Mouse (Mus musculus): ENCODE measurements around the gene Dennd5b. TPM values are rescaled to one million over a fixed set of nuclear protein-coding genes. Genes with fewer than 3 reads are reported as not detected.

Gene Dennd5b
- polyA plus RNA-seq (2015; fragmentation: Nextera tagmentation; extraction: Ambion mirVana) = 4.6 and 5.0 TPM in 2 replicates

DNA sequence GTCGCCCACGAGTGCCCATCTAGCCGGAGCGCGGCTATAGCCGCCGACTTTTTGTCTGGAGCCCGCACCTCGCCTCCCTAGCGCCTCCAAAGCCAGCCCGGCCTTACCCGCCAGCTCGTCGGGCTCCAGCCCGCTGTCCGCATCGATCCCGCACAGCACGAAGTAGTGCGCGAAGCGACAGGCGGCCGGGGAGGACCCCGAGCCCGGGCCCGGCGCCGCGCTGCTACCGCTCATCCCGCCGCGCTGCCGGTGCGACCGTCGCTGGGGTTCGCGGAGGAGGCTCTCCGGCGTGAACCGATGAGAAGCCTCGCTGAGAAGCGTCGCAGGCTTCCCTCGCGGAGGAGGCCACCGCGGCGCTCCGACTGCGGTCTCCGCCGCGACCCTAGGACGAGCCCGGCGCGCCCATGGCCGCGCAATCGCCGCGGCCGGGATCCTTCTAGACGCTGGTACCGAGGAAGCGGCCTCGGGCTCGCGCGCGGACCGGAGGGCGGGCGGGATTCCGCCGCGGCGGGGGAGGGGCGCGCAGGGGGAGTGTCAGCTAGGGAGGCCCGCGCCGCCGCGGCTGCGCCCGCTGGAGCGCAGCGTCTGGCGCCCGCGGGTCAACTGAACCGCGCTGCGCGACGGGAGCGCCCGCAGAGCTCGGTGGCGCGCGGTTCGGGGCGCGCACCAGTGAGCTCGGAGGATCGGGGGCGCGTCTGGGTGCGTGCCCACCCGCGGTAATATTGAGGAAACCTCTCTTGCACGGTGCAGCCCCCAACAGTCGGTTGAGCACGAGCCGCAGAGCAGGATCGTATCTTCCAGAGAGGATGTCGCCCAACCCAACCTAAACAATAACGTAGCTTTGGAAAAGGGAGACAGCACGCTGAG is at the start of gene Dennd5b:
TSS of gene Dennd5b (minus strand) at position 605 of the 867 bp plus-strand sequence.
- peak; percentile 93 for ATAC-seq (replicated peaks; ENCODE audit: low FRiP score, low read depth)
- H3K9ac ChIP-seq (ENCODE audit: low read depth, low read length) = peak within 1 kb of the TSS; percentile 97

DNA sequence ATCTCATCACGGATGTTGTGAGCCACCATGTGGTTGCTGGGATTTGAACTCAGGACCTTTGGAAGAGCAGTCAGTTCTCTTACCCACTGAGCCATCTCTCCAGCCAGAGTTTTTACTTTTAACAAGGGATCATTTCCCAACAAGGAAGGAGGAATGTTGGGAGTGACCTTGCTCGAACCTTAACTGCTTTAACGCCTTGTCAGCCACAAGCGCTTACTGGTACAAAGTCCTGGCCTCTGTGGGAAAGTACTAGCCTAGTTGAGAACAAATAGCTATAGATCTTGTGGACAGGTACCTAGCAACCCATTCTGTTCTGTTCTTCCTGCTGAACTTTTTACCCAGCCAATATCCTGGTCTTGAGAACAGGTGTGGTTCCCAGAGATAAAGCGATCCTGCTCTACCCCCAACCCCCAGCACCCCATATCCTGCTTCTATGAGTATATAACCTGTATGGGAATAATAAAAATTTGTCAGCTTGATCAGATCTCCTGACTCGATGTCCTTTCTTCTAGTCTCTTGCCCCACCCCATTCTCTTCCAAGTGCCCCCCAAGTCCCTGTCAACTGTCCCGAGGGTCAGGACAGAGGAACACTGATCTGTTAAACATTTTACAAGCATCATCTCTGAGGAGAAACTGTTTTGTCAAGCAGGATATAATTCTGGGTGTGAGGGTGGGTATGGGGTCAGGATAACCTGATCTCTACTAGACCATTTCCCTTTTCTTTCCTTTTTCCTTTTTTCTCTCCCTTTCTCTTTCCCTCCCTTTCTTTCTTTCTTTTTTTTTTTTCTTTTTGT is 47.2 kb upstream of the Dennd5b start:
- TF ChIP-seq CTCF (IDR thresholded peaks at IDR 0.05; ENCODE audit: low read depth) = peak; percentile 14; the same call in 1 of the 2 replicates
- Histone ChIP-seq H3K36me3 (ENCODE audit: insufficient read depth, low read length) (peaks cover 16% of the 10 kb centered on the region; the same call in 1 of the 2 replicates), H3K4me1 (replicated peaks; ENCODE audit: insufficient read depth, low read length) (no peaks in the 10 kb centered on the region), H3K4me3 (replicated peaks; ENCODE audit: low read depth, low read length) (no peak overlapping the region), H3K9me3 (replicated peaks; ENCODE audit: low read length) (no peaks in the 10 kb centered on the region), H3K27ac (peak overlapping the region; percentile 62; the same call in 1 of the 2 replicates), H3K9ac (ENCODE audit: low read depth, low read length) (no peak overlapping the region), H3K27me3 (ENCODE audit: insufficient read depth, low read length) (no peaks in the 10 kb centered on the region), H3K4me2 (ENCODE audit: low read length) (no peak overlapping the region)
- peak; percentile 93 for ATAC-seq (replicated peaks; ENCODE audit: low FRiP score, low read depth)
- DNase-seq (ENCODE audit: low spot score) = peak; percentile 65
- WGBS = 54% methylated on average over 7 of the region's 7 CpGs

More for the DNA sequence above, at the start of gene Dennd5b:
- Histone ChIP-seq H3K27ac (peak within 1 kb of the TSS; percentile 97), H3K27me3 (ENCODE audit: insufficient read depth, low read length) (no peaks in the 10 kb centered on the region), H3K9me3 (replicated peaks; ENCODE audit: low read length) (no peaks in the 10 kb centered on the region), H3K4me2 (ENCODE audit: low read length) (peak within 1 kb of the TSS; percentile 83), H3K4me1 (replicated peaks; ENCODE audit: insufficient read depth, low read length) (no peaks in the 10 kb centered on the region), H3K36me3 (ENCODE audit: insufficient read depth, low read length) (no peaks in the 10 kb centered on the region), H3K4me3 (replicated peaks; ENCODE audit: low read depth, low read length) (peak within 1 kb of the TSS; percentile 93)
- peak; percentile 82 for DNase-seq (ENCODE audit: low spot score)
- under 1% methylated on average over 87 of the region's 124 CpGs for WGBS
- no peak for TF ChIP-seq CTCF (IDR thresholded peaks at IDR 0.05; ENCODE audit: low read depth)

DNA sequence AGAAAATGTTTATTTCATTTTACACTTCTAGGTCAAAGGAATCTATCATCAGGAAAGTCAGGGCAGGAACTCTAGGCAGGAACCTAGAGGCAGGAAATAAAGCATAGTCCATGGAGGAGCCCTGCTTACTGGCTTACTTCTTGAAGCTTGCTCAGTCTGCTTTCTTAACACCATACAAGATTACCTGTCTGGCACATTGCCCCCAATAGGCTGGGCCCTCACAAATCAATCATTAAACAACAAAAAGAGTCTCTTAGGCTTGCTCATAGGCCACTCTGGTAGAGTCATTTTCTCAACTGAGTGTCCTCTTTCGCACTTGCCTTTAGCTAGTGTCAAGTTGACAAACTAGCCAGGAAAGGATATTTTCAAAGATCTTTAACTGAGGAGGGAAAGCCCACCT is 43.7 kb upstream of the Dennd5b start:
- H3K27me3 ChIP-seq (ENCODE audit: insufficient read depth, low read length) = no peaks in the 10 kb centered on the region
- WGBS = 92% methylated on average over 1 of the region's 1 CpGs
- no peak overlapping the region for H3K9ac ChIP-seq (ENCODE audit: low read depth, low read length)
- H3K9me3 ChIP-seq (replicated peaks; ENCODE audit: low read length) = no peaks in the 10 kb centered on the region
- H3K4me1 ChIP-seq (replicated peaks; ENCODE audit: insufficient read depth, low read length) = no peaks in the 10 kb centered on the region
- no peak for DNase-seq (ENCODE audit: low spot score)
- no peak for TF ChIP-seq CTCF (IDR thresholded peaks at IDR 0.05; ENCODE audit: low read depth)
- no peak overlapping the region for H3K4me3 ChIP-seq (replicated peaks; ENCODE audit: low read depth, low read length)
- H3K36me3 ChIP-seq (ENCODE audit: insufficient read depth, low read length) = peaks cover 16% of the 10 kb centered on the region; the same call in 1 of the 2 replicates
- no peak overlapping the region for H3K27ac ChIP-seq
- no peak overlapping the region for H3K4me2 ChIP-seq (ENCODE audit: low read length)
- ATAC-seq (replicated peaks; ENCODE audit: low FRiP score, low read depth) = no peak

- H3K36me3 ChIP-seq (ENCODE audit: insufficient read depth, low read length) = 0 out of 2 replicates have a peak, but pooled peaks cover 8% of the 10 kb centered on the region
- TF ChIP-seq CTCF (IDR thresholded peaks at IDR 0.05; ENCODE audit: low read depth) = no peak
- H3K4me3 ChIP-seq (replicated peaks; ENCODE audit: low read depth, low read length) = peak overlapping the region; percentile 46
- peak overlapping the region; percentile 61 for H3K27ac ChIP-seq
- DNase-seq (ENCODE audit: low spot score) = peak; percentile 94
- H3K9me3 ChIP-seq (replicated peaks; ENCODE audit: low read length) = no peaks in the 10 kb centered on the region
- peak; percentile 96 for ATAC-seq (replicated peaks; ENCODE audit: low FRiP score, low read depth)
- WGBS = 3% methylated on average over 36 of the region's 36 CpGs
- peak overlapping the region; percentile 65 for H3K4me2 ChIP-seq (ENCODE audit: low read length)
- peak overlapping the region; percentile 70 for H3K9ac ChIP-seq (ENCODE audit: low read depth, low read length)
- H3K27me3 ChIP-seq (ENCODE audit: insufficient read depth, low read length) = no peaks in the 10 kb centered on the region
- H3K4me1 ChIP-seq (replicated peaks; ENCODE audit: insufficient read depth, low read length) = no peaks in the 10 kb centered on the region
Observed at GRCm38 (mm10) chr6:149141393-149142173, 40.1 kb upstream of the Dennd5b start.

GRCm38 (mm10) chr6:149139471-149139870 is 38.0 kb upstream of the Dennd5b start, which contains the start of gene Etfbkmt:
Gene Etfbkmt, plus strand, starts transcription at chr6:149139849.
- Histone ChIP-seq H3K4me1 (replicated peaks; ENCODE audit: insufficient read depth, low read length) (peaks cover 7% of the 10 kb centered on the region; the same call in 1 of the 2 replicates), H3K36me3 (ENCODE audit: insufficient read depth, low read length) (0 out of 2 replicates have a peak, but pooled peaks cover 4% of the 10 kb centered on the region)
- WGBS = 79% methylated on average over 1 of the region's 1 CpGs

More at GRCm38 (mm10) chr6:149139471-149139870, 38.0 kb upstream of the Dennd5b start, which contains the start of gene Etfbkmt:
- Histone ChIP-seq H3K27ac (no peak within 1 kb of the TSS), H3K9ac (ENCODE audit: low read depth, low read length) (no peak within 1 kb of the TSS), H3K9me3 (replicated peaks; ENCODE audit: low read length) (no peaks in the 10 kb centered on the region), H3K4me3 (replicated peaks; ENCODE audit: low read depth, low read length) (no peak within 1 kb of the TSS), H3K4me2 (ENCODE audit: low read length) (no peak within 1 kb of the TSS), H3K27me3 (ENCODE audit: insufficient read depth, low read length) (no peaks in the 10 kb centered on the region)
- no peak for TF ChIP-seq CTCF (IDR thresholded peaks at IDR 0.05; ENCODE audit: low read depth)
- no peak for ATAC-seq (replicated peaks; ENCODE audit: low FRiP score, low read depth)
- DNase-seq (ENCODE audit: low spot score) = no peak

All from kidney, postnatal 0 days (tissue).